Mouse (Mus musculus) hindbrain, embryonic 10.5 days (tissue): ENCODE measurements at regions not wholly inside any gene's neighbourhood (a gene's known extent, or its start where the extent isn't known, plus 50 kb on each side); places are given as distances from the start of the nearest gene placed in this dataset.

Experiments
- DNase-seq: peaks from one replicate; pipeline ENCODE4 v3.0.0-alpha.2; 2017; ENCODE audit warnings: low spot score
- H3K27ac ChIP-seq: fragments of 300-500 bp; sonication (generic); 2 replicates; pipeline ENCODE4 v1.5.1; 2016; ENCODE audit warnings: mild to moderate bottlenecking, moderate library complexity
- H3K27me3 ChIP-seq: fragments of 300-500 bp; sonication (generic); 2 replicates; pipeline ENCODE4 v1.6.1; 2016; ENCODE audit warnings: mild to moderate bottlenecking; ENCODE audit not compliant: poor library complexity, insufficient read depth, severe bottlenecking
- H3K36me3 ChIP-seq: fragments of 300-500 bp; sonication (generic); 2 replicates; pipeline ENCODE4 v1.6.1; 2016; ENCODE audit warnings: mild to moderate bottlenecking, moderate library complexity
- H3K4me1 ChIP-seq: fragments of 300-500 bp; sonication (generic); replicated peaks from 2 replicates; pipeline ENCODE4 v1.6.1; 2016; ENCODE audit warnings: mild to moderate bottlenecking
- H3K4me3 ChIP-seq: fragments of 300-500 bp; sonication (generic); 2 replicates; pipeline ENCODE4 v1.5.1; 2016; ENCODE audit warnings: mild to moderate bottlenecking, moderate library complexity
- H3K9me3 ChIP-seq: fragments of 300-500 bp; sonication (generic); 2 replicates; pipeline ENCODE4 v1.6.1; 2016; ENCODE audit warnings: mild to moderate bottlenecking, moderate library complexity
- WGBS: fragments of 180-500 bp; shearing (Covaris S2); methylation state at CpG from one replicate; pipeline ENCODE4 v1.1.7; 2016; 5-methylcytosine and 5-hydroxymethylcytosine counted together

DNA sequence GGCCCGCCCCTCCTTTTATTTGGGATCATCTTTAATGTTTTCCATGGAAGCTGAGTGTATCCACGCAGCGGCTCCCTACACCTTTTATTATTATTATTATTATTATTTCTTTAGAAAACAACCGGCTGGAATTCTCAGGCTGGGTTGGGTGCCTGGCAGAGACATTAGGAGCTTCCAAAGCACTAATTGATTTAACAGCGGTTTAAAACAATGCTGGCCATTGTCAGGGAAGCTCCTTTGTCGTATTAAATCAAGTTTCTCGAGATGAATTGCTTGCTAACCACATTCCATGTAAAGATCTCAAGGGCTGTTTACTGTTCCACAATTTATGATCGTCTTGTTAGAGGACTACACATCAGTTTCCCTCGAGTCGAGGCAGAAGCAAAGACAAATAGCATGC is 539.4 kb downstream of the Etnk1 start:
- Histone ChIP-seq H3K36me3 (no peaks in the 10 kb centered on the region), H3K4me1 (0 out of 2 replicates have a peak, but pooled peaks cover 4% of the 10 kb centered on the region), H3K27me3 (no peaks in the 10 kb centered on the region), H3K9me3 (no peaks in the 10 kb centered on the region), H3K27ac (no peak overlapping the region), H3K4me3 (no peak overlapping the region)
- DNase-seq: no peak
- WGBS: 67% methylated on average over 10 of the region's 10 CpGs

DNA sequence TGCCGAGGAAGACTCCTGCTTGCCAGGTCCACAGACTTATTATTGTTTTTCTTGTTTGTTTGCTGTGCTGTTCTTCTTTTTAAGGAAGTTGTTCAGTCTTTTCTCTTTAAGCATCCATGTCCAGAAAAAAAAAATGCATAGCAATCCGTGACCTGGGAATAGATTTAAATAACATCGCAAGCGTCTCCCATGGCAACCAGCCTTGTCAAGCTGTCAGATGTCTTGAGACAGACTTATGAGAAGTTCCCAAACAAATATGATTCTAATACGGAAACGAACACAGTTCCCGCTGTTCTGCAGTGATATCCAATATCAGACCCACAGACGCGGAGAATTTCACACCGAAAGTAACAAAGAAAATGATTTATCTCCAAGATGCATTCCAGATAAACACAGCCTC is 547.4 kb downstream of the Etnk1 start:
- DNase-seq: peak; percentile 7
- Histone ChIP-seq H3K36me3 (no peaks in the 10 kb centered on the region), H3K27me3 (no peaks in the 10 kb centered on the region), H3K9me3 (no peaks in the 10 kb centered on the region), H3K4me3 (no peak overlapping the region), H3K27ac (no peak overlapping the region), H3K4me1 (peaks cover 11% of the 10 kb centered on the region)
- WGBS: 66% methylated on average over 10 of the region's 10 CpGs

DNA sequence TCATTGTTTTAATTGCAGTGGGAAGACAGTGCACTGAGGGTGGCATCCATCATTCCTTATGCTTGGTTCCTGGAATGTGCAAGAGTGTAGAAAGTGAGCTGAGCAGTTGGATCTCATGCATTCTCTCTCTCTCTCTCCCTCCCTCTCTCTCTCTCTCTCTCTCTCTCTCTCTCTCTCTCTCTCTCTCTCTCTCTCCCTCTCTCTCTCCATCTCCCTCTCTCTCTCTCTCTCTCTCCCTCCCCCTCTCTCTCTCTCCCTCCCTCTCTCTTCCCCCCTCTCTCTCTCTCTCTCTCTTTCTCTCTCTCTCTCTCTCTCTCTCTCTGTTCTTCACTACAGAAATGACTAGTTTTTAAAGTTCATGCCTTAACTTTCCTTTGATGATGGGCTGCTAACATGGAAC is 583.1 kb downstream of the Etnk1 start:
- Histone ChIP-seq H3K27me3 (no peaks in the 10 kb centered on the region), H3K36me3 (no peaks in the 10 kb centered on the region), H3K4me1 (no peaks in the 10 kb centered on the region), H3K4me3 (no peak overlapping the region), H3K9me3 (no peaks in the 10 kb centered on the region), H3K27ac (no peak overlapping the region)
- no peak for DNase-seq

DNA sequence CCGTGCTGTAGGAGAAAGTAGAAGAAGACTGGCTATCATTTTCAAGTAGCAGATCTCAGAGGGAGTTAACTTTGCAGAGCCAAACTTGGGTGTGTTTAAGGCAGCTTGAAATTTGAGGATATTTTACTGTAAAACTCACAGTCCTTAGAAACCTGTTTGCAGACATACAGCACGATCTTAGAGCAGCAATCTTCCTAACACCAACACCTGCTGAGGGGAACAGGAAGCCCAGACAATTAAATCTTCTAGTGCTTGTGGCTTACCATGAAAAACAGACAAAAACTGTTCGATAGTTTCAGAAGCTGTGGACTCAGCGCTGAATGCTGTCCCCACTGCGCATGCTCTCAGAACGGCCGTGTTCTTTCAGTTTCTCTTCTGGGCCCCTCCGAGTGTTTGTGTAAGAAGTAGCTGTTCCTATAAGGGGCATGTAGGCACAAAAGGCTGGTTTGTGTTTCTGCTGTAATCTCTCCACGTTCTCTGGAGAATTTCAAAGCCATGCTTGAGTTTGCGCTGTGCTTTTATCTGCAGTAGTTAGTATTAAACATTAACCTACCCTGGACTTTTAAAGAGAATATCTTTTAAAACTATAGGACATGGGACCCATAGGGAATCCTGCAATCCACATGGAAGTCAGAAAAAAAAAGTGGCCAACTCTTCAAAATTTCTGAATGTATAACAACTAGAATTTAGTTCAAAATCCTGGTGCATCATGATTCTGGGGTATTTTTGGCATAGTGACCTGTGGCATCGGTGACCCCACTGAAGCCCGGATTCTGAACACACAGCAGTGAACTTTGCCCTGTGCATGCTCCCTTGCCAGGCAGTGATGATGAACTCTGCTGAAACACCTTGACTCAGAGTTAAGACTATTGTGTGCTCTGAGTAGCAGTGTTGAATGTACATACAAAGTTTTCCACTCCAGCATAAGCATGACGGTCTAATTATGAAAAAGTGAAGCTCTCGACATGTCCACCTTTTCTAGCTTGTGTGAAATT is 584.4 kb downstream of the Etnk1 start:
- H3K36me3 ChIP-seq: no peaks in the 10 kb centered on the region
- no peak overlapping the region for H3K27ac ChIP-seq
- no peak for DNase-seq
- WGBS: 85% methylated on average over 14 of the region's 14 CpGs
- H3K4me1 ChIP-seq: no peaks in the 10 kb centered on the region
- no peaks in the 10 kb centered on the region for H3K9me3 ChIP-seq
- no peak overlapping the region for H3K4me3 ChIP-seq
- H3K27me3 ChIP-seq: no peaks in the 10 kb centered on the region

DNA sequence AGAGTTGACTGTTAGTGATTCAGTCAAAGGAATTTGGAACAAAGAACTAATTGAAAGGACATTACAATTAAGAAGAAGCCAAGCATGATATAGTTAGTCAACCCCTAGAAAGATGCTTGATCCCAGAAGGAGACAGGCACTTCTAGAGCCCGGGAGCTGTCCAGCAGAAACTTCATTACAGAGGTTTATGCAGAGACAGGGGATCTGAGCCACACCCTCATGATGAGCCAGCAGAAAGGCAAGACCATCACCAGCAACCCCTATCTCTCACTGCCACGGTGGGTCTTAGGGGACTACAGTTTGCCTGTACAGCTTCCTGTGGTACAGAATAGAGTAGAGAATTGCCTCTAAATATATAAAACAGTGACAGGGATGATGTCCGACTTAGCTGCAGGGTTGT is 590.4 kb downstream of the Etnk1 start:
- no peak overlapping the region for H3K27ac ChIP-seq
- no peaks in the 10 kb centered on the region for H3K9me3 ChIP-seq
- no peaks in the 10 kb centered on the region for H3K36me3 ChIP-seq
- H3K4me1 ChIP-seq: no peaks in the 10 kb centered on the region
- H3K27me3 ChIP-seq: no peaks in the 10 kb centered on the region
- 79% methylated on average over 3 of the region's 3 CpGs for WGBS
- no peak overlapping the region for H3K4me3 ChIP-seq
- no peak for DNase-seq

DNA sequence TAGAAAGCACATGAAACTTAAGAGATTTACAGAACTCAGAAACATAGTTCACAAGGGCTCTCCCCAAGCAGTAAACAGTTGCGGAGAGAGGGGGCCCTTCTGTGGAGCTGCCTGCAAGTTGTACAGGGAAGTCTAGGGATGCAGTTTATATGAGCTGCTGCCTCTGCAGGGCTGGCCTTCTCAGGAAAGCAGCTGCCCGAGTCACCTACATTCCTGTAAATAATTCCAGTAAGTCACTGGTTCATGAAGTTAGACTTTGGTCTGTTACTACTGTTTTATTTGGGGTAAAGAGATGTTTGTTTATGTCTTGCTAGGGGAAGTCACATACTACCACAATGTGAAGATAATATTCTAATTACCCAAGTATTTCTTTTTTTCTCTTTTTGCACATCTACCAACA is 601.1 kb downstream of the Etnk1 start:
- WGBS: 90% methylated on average over 2 of the region's 2 CpGs
- no peak for DNase-seq
- no peaks in the 10 kb centered on the region for H3K27me3 ChIP-seq
- H3K36me3 ChIP-seq: no peaks in the 10 kb centered on the region
- no peak overlapping the region for H3K4me3 ChIP-seq
- no peaks in the 10 kb centered on the region for H3K4me1 ChIP-seq
- peaks cover 6% of the 10 kb centered on the region; the same call in 1 of the 2 replicates for H3K9me3 ChIP-seq
- no peak overlapping the region for H3K27ac ChIP-seq
